Mouse (Mus musculus): ENCODE measurements around the gene Gm6803.
"Not testable (repeated sequence)": the region's sequence is repeated elsewhere in the genome, so short reads cannot be mapped to it uniquely, and the experiment has no call there.

- TF ChIP-seq CTCF, POLR2A (IDR thresholded peaks at IDR 0.05; ENCODE audit: extremely low read depth, insufficient read depth, low read length): not testable (repeated sequence)
These were observed at the start of gene Gm6803 for GRCm38 (mm10) chr12:88018671-88019070.

Data from cortical plate, adult 2 months (tissue).